Mouse (Mus musculus) cortical plate, adult 2 months (tissue): Measurements from ENCODE around the gene Gpd1l. TPM values are rescaled to one million over a fixed set of nuclear protein-coding genes. Genes with fewer than 3 reads are reported as not detected.

Experiments used
- H3K27ac ChIP-seq: fragments of 200-500 bp; 2 replicates; pipeline ENCODE4 v1.5.1; 2012; ENCODE audit warnings: low read length, control low read depth, inconsistent platforms; ENCODE audit not compliant: insufficient read depth
- H3K4me1 ChIP-seq: fragments of 200-500 bp; 2 replicates; pipeline ENCODE4 v1.6.1; 2011; ENCODE audit warnings: low read length; ENCODE audit not compliant: control insufficient read depth, insufficient read depth
- H3K4me3 ChIP-seq: fragments of 200-500 bp; 2 replicates; pipeline ENCODE4 v1.5.1; 2011; ENCODE audit warnings: mild to moderate bottlenecking, low read length, control low read depth; ENCODE audit not compliant: insufficient read depth
- CTCF ChIP-seq: fragments of 200-500 bp; IDR thresholded peaks from 2 replicates; pipeline ENCODE4 v1.5.1; 2011; ENCODE audit warnings: mild to moderate bottlenecking, control low read depth, low read length; ENCODE audit not compliant: insufficient read depth; ENCODE audit errors: extremely low read depth
- POLR2A ChIP-seq: fragments of 200-500 bp; IDR thresholded peaks from 2 replicates; pipeline ENCODE4 v1.6.1; 2011; ENCODE audit warnings: mild to moderate bottlenecking, low read length, control low read depth; ENCODE audit not compliant: insufficient read depth; ENCODE audit errors: extremely low read depth
- polyA plus RNA-seq: library from polyadenylated mRNA; depleted of rRNA; stranded (reverse); fragments of >200 nt; gene quantifications from 2 replicates; pipeline ENCODE4 v1.2.3, GENCODE M21; 2012; rRNA removed

Gene Gpd1l
- polyA plus RNA-seq, 1 experiment, result 76.0 TPM

DNA sequence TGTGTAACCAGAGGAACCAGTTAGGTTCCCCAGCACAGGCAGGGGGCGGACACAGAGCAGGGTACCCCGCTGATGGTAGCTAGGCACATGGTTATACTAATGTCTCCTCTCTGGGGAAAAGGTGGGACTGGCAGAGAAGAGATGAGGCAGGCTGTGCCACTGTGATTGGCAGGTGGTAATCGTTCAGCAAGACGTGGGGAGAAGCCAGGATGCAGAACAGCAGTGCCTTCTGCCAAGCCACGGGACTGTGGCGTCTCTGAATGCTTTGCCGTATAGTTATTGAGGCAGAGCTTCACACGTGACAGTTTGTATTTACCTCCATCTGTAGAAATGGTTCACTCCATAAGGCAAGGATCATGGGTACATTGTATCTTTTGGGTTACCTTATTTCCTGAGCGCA is 79.1 kb downstream of the Gpd1l start:
- no peaks in the 10 kb centered on the region for H3K4me1 ChIP-seq
- no peak overlapping the region for H3K4me3 ChIP-seq
- H3K27ac ChIP-seq, result no peak overlapping the region
- TF ChIP-seq POLR2A (no peak), CTCF (no peak)

DNA sequence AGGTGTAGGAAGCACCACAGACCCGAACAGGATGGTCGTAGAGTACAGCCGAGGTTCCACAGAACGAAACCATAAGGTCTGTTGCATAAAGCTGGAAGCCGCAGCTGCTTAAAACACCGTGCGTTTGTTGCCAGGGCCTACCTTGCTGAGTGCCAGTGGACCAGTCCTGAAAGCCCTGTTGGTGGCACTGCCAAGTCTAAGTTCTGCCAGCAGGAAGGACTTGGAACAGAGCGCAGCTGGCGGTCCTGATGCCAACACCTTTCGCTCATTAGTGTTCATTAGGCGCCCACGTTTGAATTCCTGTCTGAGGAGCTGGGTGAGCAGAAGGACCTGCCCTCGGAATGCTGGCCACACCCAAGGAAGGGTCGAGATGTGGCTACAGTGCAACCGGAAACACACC is 80.5 kb downstream of the Gpd1l start:
- TF ChIP-seq POLR2A (no peak), CTCF (no peak)
- Histone ChIP-seq H3K4me3 (no peak overlapping the region), H3K4me1 (no peaks in the 10 kb centered on the region), H3K27ac (no peak overlapping the region)

DNA sequence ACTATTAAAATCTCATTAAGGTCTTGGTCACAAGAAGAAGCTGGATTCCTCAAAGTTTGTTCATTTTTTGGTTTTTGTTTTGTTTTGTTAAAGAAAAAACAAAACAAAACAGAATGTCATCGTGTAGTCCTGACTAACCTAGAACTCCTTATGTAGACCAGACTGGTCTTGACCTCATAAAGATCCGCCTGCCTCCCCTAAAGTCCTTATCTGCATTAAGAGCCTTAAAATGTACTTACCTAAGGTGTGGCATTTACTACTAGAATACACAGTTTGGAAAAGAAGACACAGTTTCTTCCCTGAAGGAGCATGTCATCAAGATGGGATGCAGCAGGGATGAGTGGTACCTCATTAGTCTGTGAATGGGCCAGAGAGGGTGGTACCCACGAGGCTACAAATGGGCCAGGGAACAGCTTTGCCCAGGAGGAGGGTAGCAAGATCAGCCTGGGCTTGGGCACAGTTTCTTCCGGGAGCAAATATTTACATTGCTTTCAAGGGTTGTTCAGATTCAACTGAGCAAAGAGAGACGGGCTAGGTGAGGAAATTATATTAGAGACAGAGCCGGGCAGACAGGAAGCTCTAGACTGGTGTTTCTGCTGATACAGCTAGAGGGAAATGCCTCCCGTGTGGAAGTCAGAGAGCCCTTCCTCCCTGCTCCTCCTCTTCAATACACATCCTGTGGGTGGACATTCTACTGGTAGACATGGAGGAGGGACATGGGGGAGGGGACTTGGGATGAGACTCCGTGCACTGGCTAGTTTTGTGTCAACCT is 82.2 kb downstream of the Gpd1l start:
- H3K27ac ChIP-seq, result no peak overlapping the region
- H3K4me3 ChIP-seq, result no peak overlapping the region
- H3K4me1 ChIP-seq, result no peaks in the 10 kb centered on the region
- TF ChIP-seq CTCF, result no peak
- no peak for TF ChIP-seq POLR2A

Other genes with a start within 250 kb of the Gpd1l start
- 57.8 and 57.9 TPM in 2 replicates for gene Dync1li1, start 245.2 kb downstream of the Gpd1l start, polyA plus RNA-seq
- 22.8 and 23.8 TPM in 2 replicates for gene Cmtm6, start 202.9 kb downstream of the Gpd1l start, polyA plus RNA-seq
- gene Cmtm7, start 152.1 kb downstream of the Gpd1l start, polyA plus RNA-seq, result 8.9 and 9.1 TPM in 2 replicates
- gene Cmtm8, start 89.8 kb downstream of the Gpd1l start, polyA plus RNA-seq, result 4.7 and 4.9 TPM in 2 replicates
- 21.1 and 21.2 TPM in 2 replicates for gene Osbpl10, start 44.6 kb upstream of the Gpd1l start, polyA plus RNA-seq
- 88.6 and 94.0 TPM in 2 replicates for gene Rps27rt, start 48.8 kb upstream of the Gpd1l start, polyA plus RNA-seq